Mouse (Mus musculus) layer of hippocampus, adult 2 months (tissue): Measurements from ENCODE around the gene Ffar1. TPM values are rescaled to one million over a fixed set of nuclear protein-coding genes. Genes with fewer than 3 reads are reported as not detected.

Experiments
- DNase-seq, 2 experiments: peaks; one replicate each; pipeline ENCODE4 v3.0.0; 2022; ENCODE audit warnings: low spot score in 2 of 2
- H3K27ac ChIP-seq: fragments of 200-600 bp; 2 replicates; pipeline ENCODE4 v1.8.1; 2022
- H3K4me3 ChIP-seq: fragments of 200-600 bp; 2 replicates; pipeline ENCODE4 v1.8.1; 2022; ENCODE audit warnings: mild to moderate bottlenecking
- CTCF ChIP-seq: fragments of 200-600 bp; conservative IDR thresholded peaks from 2 replicates; pipeline ENCODE4 v1.8.1; 2022; ENCODE audit warnings: antibody characterized with exemption, mild to moderate bottlenecking, moderate library complexity
- total RNA-seq, 2 experiments: library from RNA; stranded (reverse); gene quantifications; 2 replicates each; pipeline ENCODE4 v1.2.3; 2021

The Ffar1 gene
- total RNA-seq, 2 experiments from 2014 or later = not detected

GRCm38 (mm10) chr7:30811757-30812290 is 49.5 kb downstream of the Ffar1 start:
- H3K4me3 ChIP-seq = no peak overlapping the region

GRCm38 (mm10) chr7:30810319-30810718 is 51.0 kb downstream of the Ffar1 start:
- peak; percentile 58 for TF ChIP-seq CTCF
- no peak overlapping the region for H3K27ac ChIP-seq
- no peak for DNase-seq
- no peak overlapping the region for H3K4me3 ChIP-seq

More at GRCm38 (mm10) chr7:30811757-30812290, 49.5 kb downstream of the Ffar1 start:
- no peak overlapping the region for H3K27ac ChIP-seq
- TF ChIP-seq CTCF = no peak
- DNase-seq = peak in 1 of 2 experiments; percentile 12

Other genes with a start within 250 kb of the Ffar1 start
- under 1 TPM in 1 of 2 experiments, not detected in 1; 0.69 TPM for gene Upk1a, start 248.7 kb downstream of the Ffar1 start, total RNA-seq
- gene Cox6b1, start 235.4 kb downstream of the Ffar1 start, total RNA-seq = 100 to 1,000 TPM; 552 to 568 TPM
- not detected for gene Etv2, start 225.7 kb downstream of the Ffar1 start, total RNA-seq
- 10 to 100 TPM; 69.5 to 72.6 TPM for gene Rbm42, start 211.2 kb downstream of the Ffar1 start, total RNA-seq
- gene Haus5, start 196.6 kb downstream of the Ffar1 start, total RNA-seq = 1 to 10 TPM; 6.6 to 6.8 TPM
- gene Pmis2, start 190.0 kb downstream of the Ffar1 start, total RNA-seq = not detected
- gene 2200002J24Rik, start 162.6 kb downstream of the Ffar1 start, total RNA-seq = not detected
- gene Atp4a, start 149.4 kb downstream of the Ffar1 start, total RNA-seq = under 1 TPM; 0.38 to 0.47 TPM
- gene Tmem147, start 132.0 kb downstream of the Ffar1 start, total RNA-seq = 100 to 1,000 TPM; 108 to 112 TPM
- gene Gapdhs, start 117.9 kb downstream of the Ffar1 start, total RNA-seq = not detected
- 1 to 10 TPM; 4.9 to 6.1 TPM for gene Sbsn, start 110.1 kb downstream of the Ffar1 start, total RNA-seq
- under 1 TPM; 0.56 to 1.00 TPM for gene Dmkn, start 97.8 kb downstream of the Ffar1 start, total RNA-seq
- not detected for gene Krtdap, start 73.7 kb downstream of the Ffar1 start, total RNA-seq
- not detected for gene Ffar2, start 37.8 kb downstream of the Ffar1 start, total RNA-seq
- gene Ffar3, start 5.4 kb downstream of the Ffar1 start, total RNA-seq = not detected
- not detected for gene Cd22, start 18.8 kb upstream of the Ffar1 start, total RNA-seq
- 100 to 1,000 TPM; 135 to 145 TPM for gene Mag, start 53.3 kb upstream of the Ffar1 start, total RNA-seq
- gene Hamp2, start 63.1 kb upstream of the Ffar1 start, total RNA-seq = not detected
- not detected for gene Hamp, start 82.5 kb upstream of the Ffar1 start, total RNA-seq
- 100 to 1,000 TPM; 134 to 137 TPM for gene Usf2, start 95.2 kb upstream of the Ffar1 start, total RNA-seq
- gene Lsr, start 111.9 kb upstream of the Ffar1 start, total RNA-seq = 1 to 10 TPM; 7.5 to 8.6 TPM
- not detected for gene Fam187b, start 112.2 kb upstream of the Ffar1 start, total RNA-seq
- 10 to 100 TPM; 17.3 to 26.9 TPM for gene Fxyd5, start 180.9 kb upstream of the Ffar1 start, total RNA-seq
- 100 to 1,000 TPM; 117 to 121 TPM for gene Fxyd7, start 189.9 kb upstream of the Ffar1 start, total RNA-seq
- 100 to 1,000 TPM in 1 of 2 experiments, 10 to 100 TPM in 1; 90.9 to 114 TPM for gene Fxyd1, start 195.6 kb upstream of the Ffar1 start, total RNA-seq
- 10 to 100 TPM; 37.9 to 41.9 TPM for gene Lgi4, start 197.8 kb upstream of the Ffar1 start, total RNA-seq
- 1 to 10 TPM in 1 of 2 experiments, not detected in 1; 1.7 TPM for gene Fxyd3, start 215.1 kb upstream of the Ffar1 start, total RNA-seq